Mouse (Mus musculus): ENCODE results near the gene Rbfox3.

- TF ChIP-seq FLI1 (IDR thresholded peaks at IDR 0.05; ENCODE audit: low read length) (no peak), GATA1 (IDR thresholded peaks at IDR 0.05; ENCODE audit: borderline replicate concordance, low read length) (no peak)
These were observed 404.3 kb downstream of the Rbfox3 start for GRCm38 (mm10) chr11:118507095-118507494.
